Mouse (Mus musculus) ES-E14 (cell line): Measurements from ENCODE around the gene 4930579F01Rik.

Source experiments
- HCFC1 ChIP-seq: IDR thresholded peaks from 2 replicates; pipeline ENCODE4 v1.6.1; 2012; ENCODE audit warnings: low read length, inconsistent platforms, borderline replicate concordance; ENCODE audit not compliant: insufficient read depth
- MAFK ChIP-seq: IDR thresholded peaks from 2 replicates; pipeline ENCODE4 v1.6.1; 2014; ENCODE audit warnings: mild to moderate bottlenecking, low read depth, low read length, inconsistent platforms; ENCODE audit not compliant: insufficient read depth
- ZNF384 ChIP-seq: IDR thresholded peaks from 2 replicates; pipeline ENCODE4 v1.6.1; 2012; ENCODE audit warnings: low read depth, low read length, inconsistent platforms

- TF ChIP-seq HCFC1 (no peak), ZNF384 (no peak), MAFK (no peak)
Measured at GRCm38 (mm10) chr3:138221116-138221515, 27.5 kb upstream of the 4930579F01Rik start.
